Mouse (Mus musculus) midbrain, embryonic 15.5 days (tissue): ENCODE measurements around the gene Mpp4. TPM values are rescaled to one million over a fixed set of nuclear protein-coding genes. Genes with fewer than 3 reads are reported as not detected.

Source experiments
- ATAC-seq: fragments of 200-750 bp; cut with Nextera tagmentation; replicated peaks from 2 replicates; pipeline ENCODE4 v1.8.0; 2017; ENCODE audit warnings: moderate TSS enrichment
- H3K27ac ChIP-seq: fragments of 300-500 bp; sonication (generic); 2 replicates; pipeline ENCODE4 v1.5.1; 2015; ENCODE audit warnings: mild to moderate bottlenecking, inconsistent platforms
- H3K27me3 ChIP-seq: fragments of 300-500 bp; sonication (generic); replicated peaks from 2 replicates; pipeline ENCODE4 v1.6.1; 2015; ENCODE audit warnings: inconsistent platforms
- H3K36me3 ChIP-seq: fragments of 300-500 bp; sonication (generic); replicated peaks from 2 replicates; pipeline ENCODE4 v1.6.1; 2015; ENCODE audit warnings: inconsistent platforms
- H3K4me1 ChIP-seq: fragments of 300-500 bp; sonication (generic); 2 replicates; pipeline ENCODE4 v1.6.1; 2015; ENCODE audit warnings: inconsistent platforms
- H3K4me2 ChIP-seq: fragments of 300-500 bp; sonication (generic); 2 replicates; pipeline ENCODE4 v1.6.1; 2015; ENCODE audit warnings: inconsistent platforms, mild to moderate bottlenecking, moderate library complexity
- H3K4me3 ChIP-seq: fragments of 300-500 bp; sonication (generic); 2 replicates; pipeline ENCODE4 v1.5.1; 2015; ENCODE audit warnings: mild to moderate bottlenecking, inconsistent platforms
- H3K9ac ChIP-seq: fragments of 300-500 bp; sonication (generic); 2 replicates; pipeline ENCODE4 v1.6.1; 2015; ENCODE audit warnings: mild to moderate bottlenecking, inconsistent platforms
- H3K9me3 ChIP-seq: fragments of 300-500 bp; sonication (generic); 2 replicates; pipeline ENCODE4 v1.6.1; 2016; ENCODE audit warnings: inconsistent platforms
- WGBS: fragments of 180-500 bp; shearing (Covaris S2); methylation state at CpG from one replicate; pipeline ENCODE4 v1.1.7; 2015; ENCODE audit warnings: mixed read lengths; 5-methylcytosine and 5-hydroxymethylcytosine counted together
- polyA plus RNA-seq: library from polyadenylated mRNA; unstranded; fragments of >200 nt; fragmentation: Nextera tagmentation; extraction: Ambion mirVana; gene quantifications from 2 replicates; pipeline ENCODE4 v1.2.1, GENCODE M21; 2015

The Mpp4 gene
- polyA plus RNA-seq = 1.2 and 1.4 TPM in 2 replicates

GRCm38 (mm10) chr1:59163030-59163461, at the start of gene Mpp4:
Gene Mpp4 (minus strand): TSS chr1:59163389.
- WGBS = 25% methylated on average over 12 of the region's 12 CpGs

GRCm38 (mm10) chr1:59212951-59213350, 49.8 kb upstream of the Mpp4 start:
- Histone ChIP-seq H3K4me2 (no peak overlapping the region), H3K36me3 (peaks cover 10% of the 10 kb centered on the region), H3K9me3 (no peaks in the 10 kb centered on the region), H3K4me1 (no peaks in the 10 kb centered on the region), H3K27ac (no peak overlapping the region), H3K9ac (no peak overlapping the region), H3K4me3 (no peak overlapping the region), H3K27me3 (no peaks in the 10 kb centered on the region)
- no CpG with 5 or more reads among the region's 1 CpGs for WGBS
- ATAC-seq = no peak

More at GRCm38 (mm10) chr1:59163030-59163461, at the start of gene Mpp4:
- no peak for ATAC-seq
- Histone ChIP-seq H3K9ac (no peak within 1 kb of the TSS), H3K4me2 (no peak within 1 kb of the TSS), H3K4me3 (no peak within 1 kb of the TSS), H3K27ac (no peak within 1 kb of the TSS), H3K9me3 (no peaks in the 10 kb centered on the region), H3K4me1 (peaks cover 6% of the 10 kb centered on the region; the same call in 1 of the 2 replicates), H3K36me3 (peaks cover 18% of the 10 kb centered on the region), H3K27me3 (no peaks in the 10 kb centered on the region)

GRCm38 (mm10) chr1:59212076-59212779, 49.0 kb upstream of the Mpp4 start:
- WGBS = 86% methylated on average over 5 of the region's 5 CpGs
- H3K4me1 ChIP-seq = no peaks in the 10 kb centered on the region
- H3K4me3 ChIP-seq = no peak overlapping the region
- no peak overlapping the region for H3K9ac ChIP-seq
- H3K36me3 ChIP-seq = peaks cover 10% of the 10 kb centered on the region
- no peak overlapping the region for H3K27ac ChIP-seq
- no peak overlapping the region for H3K4me2 ChIP-seq
- no peaks in the 10 kb centered on the region for H3K27me3 ChIP-seq
- no peaks in the 10 kb centered on the region for H3K9me3 ChIP-seq
- ATAC-seq = no peak

- 82% methylated on average over 4 of the region's 4 CpGs for WGBS
- Histone ChIP-seq H3K4me1 (no peaks in the 10 kb centered on the region), H3K27me3 (no peaks in the 10 kb centered on the region), H3K36me3 (peaks cover 10% of the 10 kb centered on the region), H3K9ac (no peak overlapping the region), H3K4me3 (no peak overlapping the region), H3K9me3 (no peaks in the 10 kb centered on the region), H3K27ac (no peak overlapping the region), H3K4me2 (no peak overlapping the region)
- ATAC-seq = no peak
These were observed 48.5 kb upstream of the Mpp4 start for GRCm38 (mm10) chr1:59211651-59212050.

- Histone ChIP-seq H3K27ac (no peak overlapping the region), H3K4me1 (no peaks in the 10 kb centered on the region), H3K9me3 (no peaks in the 10 kb centered on the region), H3K27me3 (no peaks in the 10 kb centered on the region), H3K36me3 (peaks cover 6% of the 10 kb centered on the region; the same call in 1 of the 2 replicates), H3K4me2 (no peak overlapping the region), H3K4me3 (no peak overlapping the region), H3K9ac (no peak overlapping the region)
- WGBS = 96% methylated on average over 1 of the region's 1 CpGs
- ATAC-seq = no peak
These were observed 45.1 kb upstream of the Mpp4 start for GRCm38 (mm10) chr1:59208331-59208730.

GRCm38 (mm10) chr1:59204489-59204888, 41.3 kb upstream of the Mpp4 start:
- H3K4me1 ChIP-seq = no peaks in the 10 kb centered on the region
- no peaks in the 10 kb centered on the region for H3K9me3 ChIP-seq
- no peaks in the 10 kb centered on the region for H3K27me3 ChIP-seq
- H3K4me3 ChIP-seq = no peak overlapping the region
- 89% methylated on average over 1 of the region's 1 CpGs for WGBS
- no peak for ATAC-seq
- no peak overlapping the region for H3K9ac ChIP-seq
- H3K27ac ChIP-seq = no peak overlapping the region
- no peak overlapping the region for H3K4me2 ChIP-seq
- peaks cover 14% of the 10 kb centered on the region; the same call in 1 of the 2 replicates for H3K36me3 ChIP-seq

- Histone ChIP-seq H3K27ac (no peak overlapping the region), H3K27me3 (no peaks in the 10 kb centered on the region), H3K4me2 (no peak overlapping the region), H3K4me1 (no peaks in the 10 kb centered on the region), H3K4me3 (no peak overlapping the region), H3K36me3 (peaks cover 12% of the 10 kb centered on the region; the same call in 1 of the 2 replicates), H3K9ac (no peak overlapping the region), H3K9me3 (no peaks in the 10 kb centered on the region)
- WGBS = 97% methylated on average over 10 of the region's 10 CpGs
- ATAC-seq = no peak
These were observed 39.2 kb upstream of the Mpp4 start for GRCm38 (mm10) chr1:59202367-59202766.

GRCm38 (mm10) chr1:59201561-59201960, 38.4 kb upstream of the Mpp4 start:
- Histone ChIP-seq H3K9me3 (no peaks in the 10 kb centered on the region), H3K4me2 (no peak overlapping the region), H3K27me3 (no peaks in the 10 kb centered on the region), H3K4me1 (no peaks in the 10 kb centered on the region), H3K27ac (no peak overlapping the region), H3K4me3 (no peak overlapping the region), H3K9ac (no peak overlapping the region), H3K36me3 (peaks cover 12% of the 10 kb centered on the region; the same call in 1 of the 2 replicates)
- 74% methylated on average over 1 of the region's 1 CpGs for WGBS
- no peak for ATAC-seq

GRCm38 (mm10) chr1:59200960-59201359, 37.8 kb upstream of the Mpp4 start:
- no peak overlapping the region for H3K9ac ChIP-seq
- no peak for ATAC-seq
- no peaks in the 10 kb centered on the region for H3K9me3 ChIP-seq
- peaks cover 18% of the 10 kb centered on the region; the same call in 1 of the 2 replicates for H3K36me3 ChIP-seq
- 93% methylated on average over 5 of the region's 5 CpGs for WGBS
- no peaks in the 10 kb centered on the region for H3K27me3 ChIP-seq
- no peak overlapping the region for H3K4me2 ChIP-seq
- H3K4me3 ChIP-seq = no peak overlapping the region
- no peak overlapping the region for H3K27ac ChIP-seq
- no peaks in the 10 kb centered on the region for H3K4me1 ChIP-seq

- Histone ChIP-seq H3K4me2 (no peak overlapping the region), H3K9ac (no peak overlapping the region), H3K27me3 (no peaks in the 10 kb centered on the region), H3K9me3 (no peaks in the 10 kb centered on the region), H3K4me3 (no peak overlapping the region), H3K36me3 (peaks cover 25% of the 10 kb centered on the region), H3K27ac (no peak overlapping the region), H3K4me1 (no peaks in the 10 kb centered on the region)
- 80% methylated on average over 6 of the region's 6 CpGs for WGBS
- no peak for ATAC-seq
These were observed 31.8 kb upstream of the Mpp4 start for GRCm38 (mm10) chr1:59194979-59195378.

GRCm38 (mm10) chr1:59187786-59188185, 24.6 kb upstream of the Mpp4 start:
- no peak overlapping the region for H3K4me3 ChIP-seq
- no peak for ATAC-seq
- H3K9ac ChIP-seq = no peak overlapping the region
- H3K36me3 ChIP-seq = peaks cover 35% of the 10 kb centered on the region
- no peaks in the 10 kb centered on the region for H3K4me1 ChIP-seq
- H3K27ac ChIP-seq = no peak overlapping the region
- no peaks in the 10 kb centered on the region for H3K27me3 ChIP-seq
- H3K9me3 ChIP-seq = no peaks in the 10 kb centered on the region
- H3K4me2 ChIP-seq = no peak overlapping the region
- WGBS = 91% methylated on average over 5 of the region's 5 CpGs

- H3K9me3 ChIP-seq = no peaks in the 10 kb centered on the region
- H3K4me1 ChIP-seq = no peaks in the 10 kb centered on the region
- no peak overlapping the region for H3K4me3 ChIP-seq
- 80% methylated on average over 10 of the region's 10 CpGs for WGBS
- peaks cover 40% of the 10 kb centered on the region for H3K36me3 ChIP-seq
- no peak overlapping the region for H3K9ac ChIP-seq
- H3K27me3 ChIP-seq = no peaks in the 10 kb centered on the region
- H3K4me2 ChIP-seq = no peak overlapping the region
- ATAC-seq = no peak
- H3K27ac ChIP-seq = no peak overlapping the region
These were observed 23.1 kb upstream of the Mpp4 start for GRCm38 (mm10) chr1:59186317-59186716.

GRCm38 (mm10) chr1:59185410-59185809, 22.2 kb upstream of the Mpp4 start:
- H3K4me3 ChIP-seq = no peak overlapping the region
- H3K36me3 ChIP-seq = peaks cover 32% of the 10 kb centered on the region
- H3K4me1 ChIP-seq = no peaks in the 10 kb centered on the region
- no peak overlapping the region for H3K27ac ChIP-seq
- no peak for ATAC-seq
- WGBS = 93% methylated on average over 9 of the region's 9 CpGs
- no peaks in the 10 kb centered on the region for H3K9me3 ChIP-seq
- no peak overlapping the region for H3K9ac ChIP-seq
- no peak overlapping the region for H3K4me2 ChIP-seq
- H3K27me3 ChIP-seq = no peaks in the 10 kb centered on the region
